Mouse (Mus musculus): Measurements from ENCODE around the gene Asxl2. TPM values are rescaled to one million over a fixed set of nuclear protein-coding genes. Genes with fewer than 3 reads are reported as not detected.
A peak's percentile ranks its signal among the peaks of the same experiment; 100 is the strongest.
"Not testable (repeated sequence)": the region's sequence is repeated elsewhere in the genome, so short reads cannot be mapped to it uniquely, and the experiment has no call there.

The Asxl2 gene
- total RNA-seq, 1 experiment, result 44.4 TPM

- H3K4me3 ChIP-seq (ENCODE audit: insufficient read depth in 1 of 2, low read depth in 1 of 2, low read length in 2 of 2, poor library complexity in 1 of 2, severe bottlenecking in 1 of 2), result no peak overlapping the region
- no peak overlapping the region; the same call in 1 of the 2 replicates for H3K9ac ChIP-seq (ENCODE audit: insufficient read depth, low read depth, low read length, poor library complexity, severe bottlenecking)
- H3K36me3 ChIP-seq (ENCODE audit: control insufficient read depth, insufficient read depth, low read length, poor library complexity, severe bottlenecking), result peaks cover 2% of the 10 kb centered on the region; the same call in 1 of the 2 replicates
- H3K27ac ChIP-seq (ENCODE audit: insufficient read depth, low read depth, low read length, poor library complexity, severe bottlenecking), result no peak overlapping the region
- TF ChIP-seq CHD2 (IDR thresholded peaks at IDR 0.05; ENCODE audit: low read depth, low read length), result no peak
- TF ChIP-seq ZC3H11A (IDR thresholded peaks at IDR 0.05; ENCODE audit: borderline replicate concordance, low read depth, low read length), result peak; percentile 44; the same call in 1 of the 2 replicates
- H3K9me3 ChIP-seq (ENCODE audit: control insufficient read depth, insufficient read depth, low read depth, low read length), result no peaks in the 10 kb centered on the region
- in situ Hi-C loops (cut with MboI; ENCODE audit: low sequenced_read_pairs in 2 of 2, unreplicated experiment in 2 of 2), result no loop called here
- H3K4me1 ChIP-seq (ENCODE audit: control insufficient read depth in 2 of 2, insufficient read depth in 2 of 2, low read length in 2 of 2, poor library complexity in 1 of 2), result peaks cover 0 to 11% of the 10 kb centered on the region in 2 experiments; a peak in 1 of 4 replicates
- peak; percentile 83 for DNase-seq (ENCODE audit: low read depth, low spot score)
Observed at GRCm38 (mm10) chr12:3390577-3391262, 35.9 kb upstream of the Asxl2 start.

GRCm38 (mm10) chr12:3391276-3391675 lies 35.4 kb upstream of the Asxl2 start:
- DNase-seq (ENCODE audit: low read depth, low spot score), result no peak
- TF ChIP-seq CHD2 (IDR thresholded peaks at IDR 0.05; ENCODE audit: low read depth, low read length) (no peak), ZNF384 (IDR thresholded peaks at IDR 0.05; ENCODE audit: low read depth, low read length) (no peak), HCFC1 (IDR thresholded peaks at IDR 0.05; ENCODE audit: borderline replicate concordance, insufficient read depth, low read length) (no peak), ZC3H11A (IDR thresholded peaks at IDR 0.05; ENCODE audit: borderline replicate concordance, low read depth, low read length) (no peak), MAFK (IDR thresholded peaks at IDR 0.05; ENCODE audit: insufficient read depth, low read depth, low read length) (no peak)
- in situ Hi-C loops (cut with MboI; ENCODE audit: low sequenced_read_pairs in 2 of 2, unreplicated experiment in 2 of 2), result no loop called here
- no peak overlapping the region for H3K4me3 ChIP-seq (ENCODE audit: insufficient read depth in 1 of 2, low read depth in 1 of 2, low read length in 2 of 2, poor library complexity in 1 of 2, severe bottlenecking in 1 of 2)
- H3K9me3 ChIP-seq (ENCODE audit: control insufficient read depth, insufficient read depth, low read depth, low read length), result no peaks in the 10 kb centered on the region
- peaks cover 2% of the 10 kb centered on the region; the same call in 1 of the 2 replicates for H3K36me3 ChIP-seq (ENCODE audit: control insufficient read depth, insufficient read depth, low read length, poor library complexity, severe bottlenecking)
- H3K4me1 ChIP-seq (ENCODE audit: control insufficient read depth in 2 of 2, insufficient read depth in 2 of 2, low read length in 2 of 2, poor library complexity in 1 of 2), result peaks cover 0 to 11% of the 10 kb centered on the region in 2 experiments; a peak in 1 of 4 replicates
- H3K9ac ChIP-seq (ENCODE audit: insufficient read depth, low read depth, low read length, poor library complexity, severe bottlenecking), result no peak overlapping the region
- no peak overlapping the region for H3K27ac ChIP-seq (ENCODE audit: insufficient read depth, low read depth, low read length, poor library complexity, severe bottlenecking)

DNA sequence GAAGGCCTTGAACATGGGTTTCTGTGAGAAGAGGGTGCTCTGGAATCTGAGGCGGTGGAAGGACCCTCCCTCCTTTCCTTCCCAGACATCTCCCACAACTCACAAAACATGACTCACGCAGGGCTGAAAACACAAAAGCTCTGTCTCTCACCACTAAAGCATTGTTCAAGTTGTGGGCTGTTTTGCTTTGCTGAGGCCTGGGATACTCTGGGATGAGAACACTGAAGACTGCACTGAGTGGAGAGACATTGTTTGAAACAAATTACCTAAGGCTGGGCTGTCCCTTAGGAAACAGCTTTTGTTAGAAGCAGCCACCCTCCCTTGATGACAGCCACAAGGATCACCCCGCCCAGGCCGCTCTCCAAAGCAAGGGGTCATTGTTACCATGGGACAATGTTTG lies 33.5 kb upstream of the Asxl2 start:
- H3K4me1 ChIP-seq (ENCODE audit: control insufficient read depth in 2 of 2, insufficient read depth in 2 of 2, low read length in 2 of 2, poor library complexity in 1 of 2), result peaks cover 0 to 11% of the 10 kb centered on the region in 2 experiments; a peak in 1 of 4 replicates
- in situ Hi-C loops (cut with MboI; ENCODE audit: low sequenced_read_pairs in 2 of 2, unreplicated experiment in 2 of 2), result no loop called here
- H3K9me3 ChIP-seq (ENCODE audit: control insufficient read depth, insufficient read depth, low read depth, low read length), result no peaks in the 10 kb centered on the region
- H3K4me3 ChIP-seq (ENCODE audit: insufficient read depth in 1 of 2, low read depth in 1 of 2, low read length in 2 of 2, poor library complexity in 1 of 2, severe bottlenecking in 1 of 2), result no peak overlapping the region
- DNase-seq (ENCODE audit: low read depth, low spot score), result no peak
- no peak for TF ChIP-seq MAFK (IDR thresholded peaks at IDR 0.05; ENCODE audit: insufficient read depth, low read depth, low read length)
- TF ChIP-seq ZC3H11A (IDR thresholded peaks at IDR 0.05; ENCODE audit: borderline replicate concordance, low read depth, low read length), result no peak
- TF ChIP-seq HCFC1 (IDR thresholded peaks at IDR 0.05; ENCODE audit: borderline replicate concordance, insufficient read depth, low read length), result no peak
- peaks cover 2% of the 10 kb centered on the region; the same call in 1 of the 2 replicates for H3K36me3 ChIP-seq (ENCODE audit: control insufficient read depth, insufficient read depth, low read length, poor library complexity, severe bottlenecking)
- no peak overlapping the region for H3K9ac ChIP-seq (ENCODE audit: insufficient read depth, low read depth, low read length, poor library complexity, severe bottlenecking)
- no peak overlapping the region; the same call in 1 of the 2 replicates for H3K27ac ChIP-seq (ENCODE audit: insufficient read depth, low read depth, low read length, poor library complexity, severe bottlenecking)

DNA sequence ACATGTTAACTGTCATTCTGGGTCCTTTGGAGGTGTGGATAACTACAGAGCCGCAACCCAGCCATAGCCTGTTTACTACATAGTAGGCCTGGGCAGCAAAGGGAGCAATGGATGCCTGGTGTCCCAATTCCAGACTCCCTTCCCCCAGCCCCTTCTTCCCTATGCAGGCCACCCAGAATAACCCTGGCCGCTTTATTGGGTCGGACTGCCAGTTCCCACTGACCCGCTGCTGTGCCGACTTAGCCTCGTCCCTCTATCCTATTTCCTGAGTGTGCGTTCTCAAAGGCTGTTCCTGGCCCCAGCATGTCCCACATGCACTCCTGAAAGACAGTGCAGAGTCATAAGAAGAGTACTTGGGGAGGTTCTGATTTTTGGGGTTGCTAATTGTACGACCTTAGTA lies 29.7 kb upstream of the Asxl2 start:
- TF ChIP-seq HCFC1 (IDR thresholded peaks at IDR 0.05; ENCODE audit: borderline replicate concordance, insufficient read depth, low read length) (no peak), CHD2 (IDR thresholded peaks at IDR 0.05; ENCODE audit: low read depth, low read length) (no peak), ZNF384 (IDR thresholded peaks at IDR 0.05; ENCODE audit: low read depth, low read length) (no peak), MAFK (IDR thresholded peaks at IDR 0.05; ENCODE audit: insufficient read depth, low read depth, low read length) (no peak), ZC3H11A (IDR thresholded peaks at IDR 0.05; ENCODE audit: borderline replicate concordance, low read depth, low read length) (no peak)
- H3K4me3 ChIP-seq (ENCODE audit: insufficient read depth in 1 of 2, low read depth in 1 of 2, low read length in 2 of 2, poor library complexity in 1 of 2, severe bottlenecking in 1 of 2), result no peak overlapping the region
- DNase-seq (ENCODE audit: low read depth, low spot score), result no peak
- H3K9me3 ChIP-seq (ENCODE audit: control insufficient read depth, insufficient read depth, low read depth, low read length), result no peaks in the 10 kb centered on the region
- in situ Hi-C loops (cut with MboI; ENCODE audit: low sequenced_read_pairs in 2 of 2, unreplicated experiment in 2 of 2), result no loop called here
- 0 out of 4 replicates have a peak, but pooled peaks cover 0 to 4% of the 10 kb centered on the region in 2 experiments for H3K4me1 ChIP-seq (ENCODE audit: control insufficient read depth in 2 of 2, insufficient read depth in 2 of 2, low read length in 2 of 2, poor library complexity in 1 of 2)
- no peak overlapping the region for H3K9ac ChIP-seq (ENCODE audit: insufficient read depth, low read depth, low read length, poor library complexity, severe bottlenecking)
- H3K27ac ChIP-seq (ENCODE audit: insufficient read depth, low read depth, low read length, poor library complexity, severe bottlenecking), result no peak overlapping the region
- H3K36me3 ChIP-seq (ENCODE audit: control insufficient read depth, insufficient read depth, low read length, poor library complexity, severe bottlenecking), result no peaks in the 10 kb centered on the region

DNA sequence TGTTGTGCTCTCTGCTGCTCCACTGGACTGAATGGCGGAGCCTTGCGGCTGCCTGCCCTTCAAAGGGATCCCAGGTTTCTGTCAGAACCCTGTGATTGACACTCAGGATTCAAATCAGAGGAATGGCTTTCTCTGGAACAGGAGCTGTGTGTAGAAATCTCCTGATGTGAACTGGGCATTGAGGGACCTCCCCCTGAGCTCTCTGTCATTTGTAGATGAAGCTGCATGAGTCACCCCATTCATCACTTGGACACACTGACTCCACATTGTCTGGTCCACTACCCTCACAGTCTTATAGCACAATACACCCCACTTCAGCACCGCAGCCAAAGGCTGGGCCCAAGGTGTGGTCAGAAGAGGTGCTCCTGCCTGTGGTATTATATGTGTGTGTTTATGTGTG lies 21.0 kb upstream of the Asxl2 start:
- in situ Hi-C loops (cut with MboI; ENCODE audit: low sequenced_read_pairs in 2 of 2, unreplicated experiment in 2 of 2); H3K4me1 ChIP-seq (ENCODE audit: control insufficient read depth in 2 of 2, insufficient read depth in 2 of 2, low read length in 2 of 2, poor library complexity in 1 of 2); H3K9me3 ChIP-seq (ENCODE audit: control insufficient read depth, insufficient read depth, low read depth, low read length); DNase-seq (ENCODE audit: low read depth, low spot score); H3K4me3 ChIP-seq (ENCODE audit: insufficient read depth in 1 of 2, low read depth in 1 of 2, low read length in 2 of 2, poor library complexity in 1 of 2, severe bottlenecking in 1 of 2); H3K27ac ChIP-seq (ENCODE audit: insufficient read depth, low read depth, low read length, poor library complexity, severe bottlenecking); H3K9ac ChIP-seq (ENCODE audit: insufficient read depth, low read depth, low read length, poor library complexity, severe bottlenecking): not testable (repeated sequence)
- H3K36me3 ChIP-seq (ENCODE audit: control insufficient read depth, insufficient read depth, low read length, poor library complexity, severe bottlenecking), result peaks cover 30% of the 10 kb centered on the region
